Mouse (Mus musculus) small intestine, adult 2 months (tissue): ENCODE measurements around the gene Utrn.

Source experiments
- CTCF ChIP-seq: fragments of 200-500 bp; IDR thresholded peaks from 2 replicates; pipeline ENCODE4 v1.5.1; 2012; ENCODE audit warnings: low read depth, mild to moderate bottlenecking, control low read depth, inconsistent platforms, low read length, moderate library complexity, mixed read lengths; ENCODE audit not compliant: insufficient replicate concordance, insufficient read length; ENCODE audit errors: extremely low read depth
- POLR2A ChIP-seq: fragments of 200-500 bp; IDR thresholded peaks from 2 replicates; pipeline ENCODE4 v1.6.1; 2012; ENCODE audit warnings: low read depth, mild to moderate bottlenecking, control low read depth, inconsistent platforms, low read length, moderate library complexity

GRCm38 (mm10) chr10:12816530-12816929 lies 52.6 kb downstream of the Utrn start:
- no peak for TF ChIP-seq CTCF
- no peak for TF ChIP-seq POLR2A
